Mouse (Mus musculus): ENCODE data around the gene Slc35g3. TPM values are rescaled to one million over a fixed set of nuclear protein-coding genes. Genes with fewer than 3 reads are reported as not detected.

The Slc35g3 gene
- total and polyA plus RNA-seq, 2 experiments, result not detected

DNA sequence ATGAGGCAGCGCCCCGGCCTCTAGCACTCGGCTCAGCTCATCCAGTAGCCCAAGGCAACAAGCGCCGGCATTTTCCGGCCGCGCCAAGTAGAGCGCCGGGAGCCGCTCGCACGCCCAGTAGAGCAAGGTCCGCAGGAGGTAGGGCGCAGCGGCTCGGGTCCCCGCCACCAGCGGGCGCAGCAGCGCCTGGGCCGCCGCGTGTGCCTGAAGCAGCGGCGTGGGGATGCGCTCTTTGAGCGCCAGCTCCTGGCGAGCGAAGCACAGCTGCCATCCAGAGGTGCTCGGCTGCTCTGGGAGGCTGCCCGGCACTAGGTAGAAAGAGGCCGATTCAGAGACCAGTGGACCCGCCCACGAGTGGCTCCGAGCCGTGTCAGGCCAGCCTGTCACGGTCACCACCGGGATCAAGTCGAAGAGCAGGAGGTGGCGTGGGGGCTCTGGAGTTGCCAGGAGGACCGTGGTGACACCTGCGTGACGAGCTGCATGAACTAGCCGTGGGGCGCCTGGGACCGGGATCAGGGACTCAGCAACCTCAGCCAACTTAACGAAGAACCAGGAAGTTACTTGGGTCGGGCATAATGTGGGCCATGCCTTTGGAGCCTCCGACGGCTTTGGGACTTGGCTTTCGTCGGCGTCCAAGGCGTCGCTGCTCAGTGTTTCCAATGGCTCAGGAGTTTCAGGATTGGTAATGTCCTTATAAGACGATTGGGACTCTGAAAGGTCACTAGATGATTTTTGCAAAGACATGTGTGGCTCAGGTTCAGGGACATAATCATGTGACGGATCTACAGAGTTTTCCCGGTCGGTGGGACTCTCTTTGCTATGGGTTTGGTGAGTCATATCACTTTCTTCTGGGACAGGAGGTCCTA lies 42.3 kb upstream of the Slc35g3 start:
- peak overlapping the region; percentile 59 for H3K4me3 ChIP-seq (ENCODE audit: insufficient read depth, low read depth, low read length)
- peaks cover 4% of the 10 kb centered on the region for H3K4me1 ChIP-seq (ENCODE audit: control insufficient read depth, insufficient read depth, low read length)
- H3K27ac ChIP-seq (replicated peaks; ENCODE audit: insufficient read depth, low read depth, low read length), result peak overlapping the region; percentile 81
- no peaks in the 10 kb centered on the region for H3K36me3 ChIP-seq (ENCODE audit: control insufficient read depth, insufficient read depth, low read length)
- H3K9ac ChIP-seq (ENCODE audit: low read depth, low read length), result peak overlapping the region; percentile 67
- H3K79me2 ChIP-seq (ENCODE audit: control insufficient read depth, insufficient read depth, low read length), result no peaks in the 10 kb centered on the region
- 3% methylated on average over 60 of the region's 60 CpGs for WGBS
- TF ChIP-seq CTCF (IDR thresholded peaks at IDR 0.05; ENCODE audit: low read depth, low read length) (peak; percentile 77), POLR2A (IDR thresholded peaks at IDR 0.05; ENCODE audit: extremely low read depth, insufficient read depth, low read length) (no peak)
- H3K27me3 ChIP-seq (ENCODE audit: control insufficient read depth, insufficient read depth, low read length), result peaks cover 9% of the 10 kb centered on the region
- DNase-seq (ENCODE audit: extremely low read depth, low read depth, low spot score), result peak; percentile 80

DNA sequence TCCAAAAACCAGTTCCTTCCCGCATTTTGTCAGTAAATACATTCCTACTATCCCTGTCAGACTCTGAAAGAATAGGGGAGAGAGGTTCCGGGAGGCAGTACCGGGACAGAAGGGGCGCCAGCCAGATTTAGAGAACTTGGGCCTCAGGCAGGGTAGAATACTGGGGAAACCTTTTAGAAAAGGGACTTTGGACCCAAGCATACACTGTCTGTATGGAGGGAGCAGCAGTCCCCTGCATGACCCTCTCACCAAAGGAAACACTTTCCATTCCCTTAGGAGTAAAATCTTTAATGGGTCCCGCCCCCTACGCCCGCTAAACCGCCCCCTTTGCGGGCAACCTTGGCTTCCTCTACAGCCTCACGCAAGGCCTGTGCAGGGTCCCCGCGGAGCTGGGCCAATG lies 41.6 kb upstream of the Slc35g3 start:
- 2% methylated on average over 12 of the region's 12 CpGs for WGBS
- Histone ChIP-seq H3K27me3 (ENCODE audit: control insufficient read depth, insufficient read depth, low read length) (peaks cover 9% of the 10 kb centered on the region), H3K4me3 (ENCODE audit: insufficient read depth, low read depth, low read length) (peak overlapping the region; percentile 59), H3K36me3 (ENCODE audit: control insufficient read depth, insufficient read depth, low read length) (no peaks in the 10 kb centered on the region), H3K27ac (replicated peaks; ENCODE audit: insufficient read depth, low read depth, low read length) (peak overlapping the region; percentile 81), H3K9ac (ENCODE audit: low read depth, low read length) (peak overlapping the region; percentile 61), H3K79me2 (ENCODE audit: control insufficient read depth, insufficient read depth, low read length) (no peaks in the 10 kb centered on the region), H3K4me1 (ENCODE audit: control insufficient read depth, insufficient read depth, low read length) (peaks cover 4% of the 10 kb centered on the region)
- TF ChIP-seq POLR2A (IDR thresholded peaks at IDR 0.05; ENCODE audit: extremely low read depth, insufficient read depth, low read length), result no peak
- TF ChIP-seq CTCF (IDR thresholded peaks at IDR 0.05; ENCODE audit: low read depth, low read length), result no peak
- DNase-seq (ENCODE audit: extremely low read depth, low read depth, low spot score), result peak; percentile 61

DNA sequence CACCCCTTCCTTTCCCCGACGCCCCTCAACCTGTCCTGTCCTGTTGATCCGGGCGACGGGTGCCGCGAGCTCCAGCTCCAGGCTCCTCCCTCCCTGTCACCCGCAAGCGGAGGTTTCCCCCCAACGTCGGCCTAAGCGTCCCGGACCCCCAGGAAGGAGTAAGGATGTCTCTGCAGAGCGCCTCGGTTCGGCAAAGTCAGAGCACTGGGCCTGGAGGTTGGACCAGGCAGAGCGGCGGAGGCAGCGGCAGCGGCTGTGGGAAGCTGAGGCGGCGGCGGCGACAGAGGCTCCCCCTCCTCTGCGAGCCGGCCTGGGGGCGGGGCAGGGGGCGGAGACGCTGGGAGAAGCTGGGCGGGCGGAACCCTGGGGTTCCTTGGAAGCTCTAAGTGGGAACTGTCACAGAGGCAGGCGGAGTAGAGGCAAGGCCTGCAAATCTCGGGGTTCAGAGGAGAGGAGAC lies 40.9 kb upstream of the Slc35g3 start:
- H3K4me3 ChIP-seq (ENCODE audit: insufficient read depth, low read depth, low read length), result peak overlapping the region; percentile 59
- TF ChIP-seq CTCF (IDR thresholded peaks at IDR 0.05; ENCODE audit: low read depth, low read length) (no peak), POLR2A (IDR thresholded peaks at IDR 0.05; ENCODE audit: extremely low read depth, insufficient read depth, low read length) (0 out of 2 replicates have a peak, but pooled peaks have one; percentile 33)
- H3K27ac ChIP-seq (replicated peaks; ENCODE audit: insufficient read depth, low read depth, low read length), result 0 out of 2 replicates have a peak overlapping the region, but pooled peaks have one; percentile 81
- no peaks in the 10 kb centered on the region for H3K36me3 ChIP-seq (ENCODE audit: control insufficient read depth, insufficient read depth, low read length)
- peaks cover 4% of the 10 kb centered on the region for H3K4me1 ChIP-seq (ENCODE audit: control insufficient read depth, insufficient read depth, low read length)
- DNase-seq (ENCODE audit: extremely low read depth, low read depth, low spot score), result peak; percentile 62
- no peaks in the 10 kb centered on the region for H3K79me2 ChIP-seq (ENCODE audit: control insufficient read depth, insufficient read depth, low read length)
- H3K9ac ChIP-seq (ENCODE audit: low read depth, low read length), result peak overlapping the region; percentile 61
- WGBS, result under 1% methylated on average over 33 of the region's 33 CpGs
- H3K27me3 ChIP-seq (ENCODE audit: control insufficient read depth, insufficient read depth, low read length), result peaks cover 9% of the 10 kb centered on the region

DNA sequence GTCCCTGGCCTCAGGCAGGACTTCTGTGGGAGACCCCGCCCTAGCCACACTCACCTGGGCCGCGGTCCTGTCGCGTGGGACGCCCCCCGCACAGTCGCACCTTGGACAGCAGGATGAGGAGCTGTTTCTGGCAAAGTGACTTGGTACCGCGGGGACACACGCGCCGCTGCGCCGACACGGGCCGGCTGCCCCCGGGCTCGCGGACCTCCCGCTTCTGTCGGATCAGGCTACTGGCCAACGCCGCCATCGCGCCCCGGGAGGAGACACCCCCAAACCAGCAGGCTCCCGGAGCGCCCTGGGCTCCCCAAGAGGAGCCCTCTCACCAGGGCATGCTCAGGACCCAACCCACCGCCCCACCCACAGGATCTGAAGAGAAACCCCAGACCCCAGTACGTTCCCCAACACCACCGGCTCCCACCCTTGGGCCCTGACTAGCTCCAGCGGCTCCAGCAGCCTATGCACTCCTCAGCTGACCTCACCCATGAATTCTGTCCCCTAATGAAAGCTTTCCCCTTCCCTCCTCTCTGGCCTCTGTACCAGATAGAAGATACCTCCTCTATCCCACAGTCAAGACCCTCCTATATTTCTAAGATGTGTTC lies 39.7 kb upstream of the Slc35g3 start, which contains the start of gene Fgf11:
TSS of gene Fgf11 (minus strand) at position 479 of the 599 bp plus-strand sequence.
- WGBS, result 3% methylated on average over 33 of the region's 33 CpGs
- TF ChIP-seq POLR2A (IDR thresholded peaks at IDR 0.05; ENCODE audit: extremely low read depth, insufficient read depth, low read length), result no peak
- no peak for TF ChIP-seq CTCF (IDR thresholded peaks at IDR 0.05; ENCODE audit: low read depth, low read length)
- Histone ChIP-seq H3K4me1 (ENCODE audit: control insufficient read depth, insufficient read depth, low read length) (peaks cover 4% of the 10 kb centered on the region), H3K4me3 (ENCODE audit: insufficient read depth, low read depth, low read length) (peak within 1 kb of the TSS; percentile 59), H3K27ac (replicated peaks; ENCODE audit: insufficient read depth, low read depth, low read length) (no peak within 1 kb of the TSS), H3K79me2 (ENCODE audit: control insufficient read depth, insufficient read depth, low read length) (no peaks in the 10 kb centered on the region), H3K36me3 (ENCODE audit: control insufficient read depth, insufficient read depth, low read length) (no peaks in the 10 kb centered on the region), H3K9ac (ENCODE audit: low read depth, low read length) (peak within 1 kb of the TSS; percentile 61), H3K27me3 (ENCODE audit: control insufficient read depth, insufficient read depth, low read length) (peaks cover 9% of the 10 kb centered on the region)
- no peak for DNase-seq (ENCODE audit: extremely low read depth, low read depth, low spot score)

DNA sequence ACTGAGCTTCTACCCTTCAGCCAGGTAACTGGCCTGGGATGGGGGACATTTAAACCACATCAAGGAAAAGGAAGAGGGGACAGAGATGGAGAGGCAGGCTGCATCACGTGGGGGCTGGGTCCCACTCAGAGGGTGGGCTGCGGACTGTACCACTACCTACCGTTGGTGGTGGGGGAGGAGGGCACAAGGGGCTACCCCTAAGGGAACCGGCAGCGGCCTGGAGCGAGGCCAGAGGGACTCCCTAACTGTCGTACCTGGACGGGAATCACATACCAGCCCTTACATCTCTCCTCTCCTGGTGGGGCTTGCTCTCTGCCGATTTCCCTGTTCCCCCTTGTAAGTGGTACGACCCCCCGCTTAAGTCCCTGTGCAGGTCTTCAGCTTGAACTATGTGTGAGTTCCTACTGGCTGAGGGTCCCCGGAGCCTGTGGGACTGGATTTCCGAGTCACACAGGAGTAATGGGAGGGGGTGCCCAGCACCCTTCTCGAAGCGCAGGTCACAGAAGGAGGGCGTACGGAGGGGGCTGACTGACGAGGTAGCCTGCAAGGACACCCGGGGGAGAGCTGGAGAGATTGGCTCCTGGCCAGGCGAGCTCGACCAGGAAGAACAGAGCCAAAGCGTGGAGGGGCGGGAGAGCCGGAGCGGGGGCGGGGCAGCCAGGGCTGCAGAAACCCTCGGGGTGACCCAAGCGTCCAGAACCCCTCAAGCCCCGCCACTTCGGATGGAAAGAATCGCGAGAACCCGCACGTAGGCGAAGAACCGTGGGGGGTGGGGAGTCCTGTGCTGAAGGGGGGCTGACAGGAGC lies 38.8 kb upstream of the Slc35g3 start:
- DNase-seq (ENCODE audit: extremely low read depth, low read depth, low spot score), result no peak
- H3K27ac ChIP-seq (replicated peaks; ENCODE audit: insufficient read depth, low read depth, low read length), result no peak overlapping the region
- H3K27me3 ChIP-seq (ENCODE audit: control insufficient read depth, insufficient read depth, low read length), result peaks cover 9% of the 10 kb centered on the region
- no peak overlapping the region for H3K9ac ChIP-seq (ENCODE audit: low read depth, low read length)
- peaks cover 4% of the 10 kb centered on the region for H3K4me1 ChIP-seq (ENCODE audit: control insufficient read depth, insufficient read depth, low read length)
- H3K4me3 ChIP-seq (ENCODE audit: insufficient read depth, low read depth, low read length), result no peak overlapping the region; the same call in 1 of the 2 replicates
- H3K36me3 ChIP-seq (ENCODE audit: control insufficient read depth, insufficient read depth, low read length), result no peaks in the 10 kb centered on the region
- WGBS, result 4% methylated on average over 36 of the region's 36 CpGs
- TF ChIP-seq POLR2A (IDR thresholded peaks at IDR 0.05; ENCODE audit: extremely low read depth, insufficient read depth, low read length), result no peak
- TF ChIP-seq CTCF (IDR thresholded peaks at IDR 0.05; ENCODE audit: low read depth, low read length), result no peak
- H3K79me2 ChIP-seq (ENCODE audit: control insufficient read depth, insufficient read depth, low read length), result no peaks in the 10 kb centered on the region
